Mouse (Mus musculus) hindbrain, postnatal 0 days (tissue): ENCODE data around the gene Cnrip1. TPM values are rescaled to one million over a fixed set of nuclear protein-coding genes. Genes with fewer than 3 reads are reported as not detected.
"Not testable (repeated sequence)": the region's sequence is repeated elsewhere in the genome, so short reads cannot be mapped to it uniquely, and the experiment has no call there.

ENCODE experiments used
- ATAC-seq: fragments of 200-750 bp; cut with Nextera tagmentation; 2 replicates; pipeline ENCODE4 v1.8.0; 2017; ENCODE audit warnings: mild to moderate bottlenecking, moderate TSS enrichment, moderate library complexity
- DNase-seq: peaks from one replicate; pipeline ENCODE4 v3.0.0-alpha.2; 2015; ENCODE audit warnings: low spot score
- H3K27ac ChIP-seq: fragments of 300-500 bp; sonication (generic); 2 replicates; pipeline ENCODE4 v1.5.1; 2014; ENCODE audit warnings: mild to moderate bottlenecking
- H3K27me3 ChIP-seq: fragments of 300-500 bp; sonication (generic); 2 replicates; pipeline ENCODE4 v1.6.1; 2014; ENCODE audit warnings: low read length, mixed read lengths; ENCODE audit not compliant: insufficient read depth
- H3K36me3 ChIP-seq: fragments of 300-500 bp; sonication (generic); 2 replicates; pipeline ENCODE4 v1.6.1; 2014; ENCODE audit warnings: low read length, mixed read lengths; ENCODE audit not compliant: insufficient read depth
- H3K4me1 ChIP-seq: fragments of 300-500 bp; sonication (generic); 2 replicates; pipeline ENCODE4 v1.6.1; 2014; ENCODE audit warnings: antibody characterized with exemption, low read length, mixed read lengths; ENCODE audit not compliant: insufficient read depth
- H3K4me2 ChIP-seq: fragments of 300-500 bp; sonication (generic); 2 replicates; pipeline ENCODE4 v1.6.1; 2014; ENCODE audit warnings: low read depth, mild to moderate bottlenecking, low read length, moderate library complexity, mixed read lengths
- H3K4me3 ChIP-seq: fragments of 300-500 bp; sonication (generic); 2 replicates; pipeline ENCODE4 v1.5.1; 2014; ENCODE audit warnings: low read length
- H3K9ac ChIP-seq: fragments of 300-500 bp; sonication (generic); replicated peaks from 2 replicates; pipeline ENCODE4 v1.6.1; 2014; ENCODE audit warnings: mild to moderate bottlenecking, low read length, moderate library complexity, mixed read lengths
- H3K9me3 ChIP-seq: fragments of 300-500 bp; sonication (generic); 2 replicates; pipeline ENCODE4 v1.6.1; 2016; ENCODE audit warnings: low read length, mixed read lengths
- CTCF ChIP-seq: IDR thresholded peaks from 2 replicates; pipeline ENCODE4 v1.5.1; 2016; ENCODE audit warnings: antibody characterized with exemption, control low read depth, low read depth
- WGBS: fragments of 180-500 bp; shearing (Covaris S2); extraction: QIAGEN DNeasy Blood & Tissue Kit; methylation state at CpG from one replicate; pipeline ENCODE4 v1.1.7; 2014; 5-methylcytosine and 5-hydroxymethylcytosine counted together
- polyA plus RNA-seq: library from polyadenylated mRNA; unstranded; fragments of >200 nt; fragmentation: Nextera tagmentation; extraction: Ambion mirVana; gene quantifications from 2 replicates; pipeline ENCODE4 v1.2.1, GENCODE M21; 2015
- total RNA-seq: library from RNA; depleted of rRNA; stranded (reverse); fragments of >200 nt; gene quantifications from 2 replicates; pipeline ENCODE4 v1.2.3, GENCODE M21; 2014

The Cnrip1 gene
- total and polyA plus RNA-seq, 2 experiments from 2014 or later: 116 to 197 TPM

GRCm38 (mm10) chr11:17008498-17008941 lies 42.9 kb upstream of the Cnrip1 start:
- H3K9ac ChIP-seq: no peak overlapping the region
- H3K27ac ChIP-seq: no peak overlapping the region
- no peaks in the 10 kb centered on the region for H3K9me3 ChIP-seq
- no peaks in the 10 kb centered on the region for H3K36me3 ChIP-seq
- 73% methylated on average over 7 of the region's 7 CpGs for WGBS
- H3K27me3 ChIP-seq: no peaks in the 10 kb centered on the region
- no peak for TF ChIP-seq CTCF
- H3K4me1 ChIP-seq: no peaks in the 10 kb centered on the region
- ATAC-seq: no peak
- no peak overlapping the region for H3K4me3 ChIP-seq
- no peak for DNase-seq
- no peak overlapping the region for H3K4me2 ChIP-seq

GRCm38 (mm10) chr11:17012948-17013347 lies 38.4 kb upstream of the Cnrip1 start:
- Histone ChIP-seq H3K4me3 (no peak overlapping the region), H3K9ac (no peak overlapping the region), H3K4me2 (no peak overlapping the region), H3K36me3 (no peaks in the 10 kb centered on the region), H3K27ac (no peak overlapping the region), H3K9me3 (no peaks in the 10 kb centered on the region), H3K27me3 (no peaks in the 10 kb centered on the region), H3K4me1 (no peaks in the 10 kb centered on the region)
- TF ChIP-seq CTCF: no peak
- DNase-seq (no peak), ATAC-seq (no peak)

GRCm38 (mm10) chr11:17019328-17019727 lies 32.1 kb upstream of the Cnrip1 start:
- 95% methylated on average over 7 of the region's 7 CpGs for WGBS
- Histone ChIP-seq H3K9ac (no peak overlapping the region), H3K4me2 (no peak overlapping the region), H3K27ac (no peak overlapping the region), H3K4me3 (no peak overlapping the region), H3K4me1 (no peaks in the 10 kb centered on the region), H3K36me3 (no peaks in the 10 kb centered on the region), H3K27me3 (no peaks in the 10 kb centered on the region), H3K9me3 (no peaks in the 10 kb centered on the region)
- DNase-seq (no peak), ATAC-seq (no peak)
- no peak for TF ChIP-seq CTCF

GRCm38 (mm10) chr11:17023206-17023605 lies 28.2 kb upstream of the Cnrip1 start:
- Histone ChIP-seq H3K36me3 (no peaks in the 10 kb centered on the region), H3K9me3 (no peaks in the 10 kb centered on the region), H3K4me1 (no peaks in the 10 kb centered on the region), H3K4me3 (no peak overlapping the region), H3K9ac (no peak overlapping the region), H3K4me2 (no peak overlapping the region), H3K27ac (no peak overlapping the region), H3K27me3 (no peaks in the 10 kb centered on the region)
- no peak for TF ChIP-seq CTCF
- DNase-seq (no peak), ATAC-seq (no peak)
- WGBS: 79% methylated on average over 6 of the region's 6 CpGs

GRCm38 (mm10) chr11:17023984-17024383 lies 27.4 kb upstream of the Cnrip1 start:
- ATAC-seq (no peak), DNase-seq (no peak)
- Histone ChIP-seq H3K9me3 (no peaks in the 10 kb centered on the region), H3K4me1 (no peaks in the 10 kb centered on the region), H3K27me3 (no peaks in the 10 kb centered on the region), H3K4me2 (no peak overlapping the region), H3K27ac (no peak overlapping the region), H3K9ac (no peak overlapping the region), H3K4me3 (no peak overlapping the region), H3K36me3 (no peaks in the 10 kb centered on the region)
- 91% methylated on average over 3 of the region's 3 CpGs for WGBS
- TF ChIP-seq CTCF: no peak

GRCm38 (mm10) chr11:17045806-17046205 lies 5.6 kb upstream of the Cnrip1 start:
- no peaks in the 10 kb centered on the region for H3K27me3 ChIP-seq
- 82% methylated on average over 2 of the region's 2 CpGs for whole genome bisulfite sequencing
- H3K9ac ChIP-seq: no peak overlapping the region
- H3K36me3 ChIP-seq: no peaks in the 10 kb centered on the region
- no peak overlapping the region for H3K4me2 ChIP-seq
- no peaks in the 10 kb centered on the region for H3K9me3 ChIP-seq
- TF ChIP-seq CTCF: no peak
- ATAC-seq (no peak), DNase-seq (no peak)
- no peak overlapping the region for H3K27ac ChIP-seq
- no peak overlapping the region for H3K4me3 ChIP-seq
- H3K4me1 ChIP-seq: no peaks in the 10 kb centered on the region

- Histone ChIP-seq H3K27ac (peak overlapping the region; percentile 89), H3K9me3 (no peaks in the 10 kb centered on the region), H3K27me3 (no peaks in the 10 kb centered on the region), H3K36me3 (no peaks in the 10 kb centered on the region), H3K9ac (peak overlapping the region; percentile 91), H3K4me2 (peak overlapping the region; percentile 71), H3K4me1 (peaks cover 5% of the 10 kb centered on the region; the same call in 1 of the 2 replicates), H3K4me3 (peak overlapping the region; percentile 59)
- ATAC-seq (peak; percentile 28), DNase-seq (peak; percentile 49)
- no peak for TF ChIP-seq CTCF
- 6% methylated on average over 6 of the region's 6 CpGs for WGBS
Observed at GRCm38 (mm10) chr11:17052476-17053049, 1.2 kb downstream of the Cnrip1 start.

GRCm38 (mm10) chr11:17069360-17069759 lies 18.0 kb downstream of the Cnrip1 start:
- not testable (repeated sequence) for H3K9me3 ChIP-seq, H3K9ac ChIP-seq, H3K36me3 ChIP-seq, H3K27ac ChIP-seq, H3K4me3 ChIP-seq, ATAC-seq, DNase-seq, H3K27me3 ChIP-seq, H3K4me1 ChIP-seq, H3K4me2 ChIP-seq
- WGBS: 97% methylated on average over 2 of the region's 2 CpGs
